Mouse (Mus musculus) CH12.LX (cell line): ENCODE data around the gene Cdkn1b. TPM values are rescaled to one million over a fixed set of nuclear protein-coding genes. Genes with fewer than 3 reads are reported as not detected.

Experiments used
- DNase-seq: peaks from one replicate; pipeline ENCODE4 v3.0.0-alpha.2; 2013; ENCODE audit errors: extremely low read depth
- H3K27ac ChIP-seq: 2 replicates; pipeline ENCODE4 v1.5.1; 2012; ENCODE audit warnings: low read depth, mild to moderate bottlenecking, control low read depth, moderate library complexity; ENCODE audit not compliant: insufficient read depth
- H3K27me3 ChIP-seq: replicated peaks from 2 replicates; pipeline ENCODE3; 2012; ENCODE audit warnings: inconsistent platforms
- H3K36me3 ChIP-seq, 2 experiments: replicated peaks in 1 of 2; 2 replicates each; pipeline versions ENCODE3 to v1.6.1; 2012; ENCODE audit warnings: inconsistent platforms in 1 of 2, low read length in 1 of 2, mild to moderate bottlenecking in 1 of 2, mixed read lengths in 1 of 2, moderate library complexity in 1 of 2; ENCODE audit not compliant: control insufficient read depth in 1 of 2, insufficient read depth in 1 of 2
- H3K4me1 ChIP-seq, 2 experiments: 2 replicates each; pipeline ENCODE4 v1.6.1; 2012; ENCODE audit warnings: inconsistent platforms in 1 of 2, moderate library complexity in 1 of 2; ENCODE audit not compliant: insufficient read depth in 2 of 2, control insufficient read depth in 1 of 2
- H3K4me2 ChIP-seq: 2 replicates; pipeline ENCODE4 v1.6.1; 2012; ENCODE audit warnings: low read depth, mild to moderate bottlenecking, control low read depth; ENCODE audit not compliant: poor library complexity, insufficient read depth, severe bottlenecking
- H3K4me3 ChIP-seq, 3 experiments: fragments of 150-350 bp in 1 of 3; sonication (generic) in 1 of 3; replicated peaks in 1 of 3; 2 replicates each; pipeline versions ENCODE3 to v1.5.1; 2011 to 2012; ENCODE audit warnings: low read depth in 2 of 3, low read length in 2 of 3, mild to moderate bottlenecking in 2 of 3, moderate library complexity in 2 of 3, control low read depth in 1 of 3, improper control_type of control experiment in 1 of 3, inconsistent platforms in 1 of 3, mixed read lengths in 1 of 3; ENCODE audit not compliant: poor library complexity in 1 of 3
- H3K79me2 ChIP-seq: replicated peaks from 2 replicates; pipeline ENCODE4 v1.6.1; 2012; ENCODE audit warnings: mild to moderate bottlenecking, moderate library complexity; ENCODE audit not compliant: control insufficient read depth, poor library complexity, insufficient read depth, severe bottlenecking; ENCODE audit errors: extremely low read depth
- H3K9ac ChIP-seq: 2 replicates; pipeline ENCODE4 v1.6.1; 2012; ENCODE audit warnings: low read depth, mild to moderate bottlenecking, control low read depth, moderate library complexity; ENCODE audit not compliant: insufficient read depth
- H3K9me3 ChIP-seq: replicated peaks from 2 replicates; pipeline ENCODE3; 2012; ENCODE audit warnings: low read length, inconsistent platforms, mixed read lengths
- CTCF ChIP-seq, 2 experiments: IDR thresholded peaks in 1 of 2; conservative IDR thresholded peaks in 1 of 2; 2 replicates each; pipeline ENCODE4 v1.5.1; 2011 to 2012; ENCODE audit warnings: low read depth in 2 of 2, low read length in 2 of 2, improper control_type of control experiment in 1 of 2, inconsistent platforms in 1 of 2, mild to moderate bottlenecking in 1 of 2, moderate library complexity in 1 of 2
- HCFC1 ChIP-seq: IDR thresholded peaks from 2 replicates; pipeline ENCODE4 v1.6.1; 2012; ENCODE audit warnings: low read depth, mild to moderate bottlenecking, inconsistent platforms, low read length, improper control_type of control experiment
- JUN ChIP-seq: IDR thresholded peaks from 2 replicates; pipeline ENCODE4 v1.6.1; 2011; ENCODE audit warnings: low read depth, mild to moderate bottlenecking, low read length, improper control_type of control experiment, moderate library complexity; ENCODE audit not compliant: insufficient read depth
- JUND ChIP-seq: conservative IDR thresholded peaks from 2 replicates; pipeline ENCODE4 v1.6.1; 2011; ENCODE audit warnings: low read depth, low read length, improper control_type of control experiment
- KAT2A ChIP-seq: IDR thresholded peaks from 2 replicates; pipeline ENCODE4 v1.6.1; 2012; ENCODE audit warnings: low read length, improper control_type of control experiment, inconsistent platforms; ENCODE audit not compliant: insufficient replicate concordance
- MAFK ChIP-seq: IDR thresholded peaks from 2 replicates; pipeline ENCODE4 v1.6.1; 2011; ENCODE audit warnings: low read length, improper control_type of control experiment; ENCODE audit not compliant: insufficient replicate concordance
- MAX ChIP-seq: IDR thresholded peaks from 2 replicates; pipeline ENCODE4 v1.6.1; 2011; ENCODE audit warnings: low read length, improper control_type of control experiment
- MXI1 ChIP-seq: IDR thresholded peaks from 2 replicates; pipeline ENCODE4 v1.6.1; 2011; ENCODE audit warnings: mild to moderate bottlenecking, low read depth, low read length, improper control_type of control experiment
- NRF1 ChIP-seq: IDR thresholded peaks from 2 replicates; pipeline ENCODE4 v1.6.1; 2014; ENCODE audit warnings: low read depth, mild to moderate bottlenecking, inconsistent platforms, low read length, improper control_type of control experiment, moderate library complexity
- PAX5 ChIP-seq: IDR thresholded peaks from 2 replicates; pipeline ENCODE4 v1.6.1; 2012; ENCODE audit warnings: low read length, inconsistent platforms, mixed read lengths
- RAD21 ChIP-seq: IDR thresholded peaks from 2 replicates; pipeline ENCODE4 v1.6.1; 2011; ENCODE audit warnings: low read depth, mild to moderate bottlenecking, low read length, improper control_type of control experiment, moderate library complexity
- RCOR1 ChIP-seq: conservative IDR thresholded peaks from 2 replicates; pipeline ENCODE4 v1.6.1; 2012; ENCODE audit warnings: low read depth, mild to moderate bottlenecking, inconsistent platforms, low read length, improper control_type of control experiment
- SIN3A ChIP-seq: IDR thresholded peaks from 2 replicates; pipeline ENCODE4 v1.6.1; 2012; ENCODE audit warnings: low read length, improper control_type of control experiment, inconsistent platforms
- TBP ChIP-seq: conservative IDR thresholded peaks from 2 replicates; pipeline ENCODE4 v1.6.1; 2011; ENCODE audit warnings: low read depth, low read length, improper control_type of control experiment
- UBTF ChIP-seq: IDR thresholded peaks from 2 replicates; pipeline ENCODE4 v1.6.1; 2012; ENCODE audit warnings: low read depth, mild to moderate bottlenecking, inconsistent platforms, low read length, improper control_type of control experiment, moderate library complexity
- USF2 ChIP-seq: conservative IDR thresholded peaks from 2 replicates; pipeline ENCODE4 v1.6.1; 2011; ENCODE audit warnings: low read depth, low read length, improper control_type of control experiment
- ZC3H11A ChIP-seq: IDR thresholded peaks from 2 replicates; pipeline ENCODE4 v1.6.1; 2012; ENCODE audit warnings: low read depth, mild to moderate bottlenecking, inconsistent platforms, low read length, improper control_type of control experiment
- ZKSCAN1 ChIP-seq: IDR thresholded peaks from 2 replicates; pipeline ENCODE4 v1.6.1; 2012; ENCODE audit warnings: low read depth, inconsistent platforms, low read length, improper control_type of control experiment, borderline replicate concordance
- dilution Hi-C: fragments of 300-500 bp; cut with MboI; formaldehyde crosslinking; loops from 2 replicates; pipeline ENCODE4 v1.14.3; 2020; ENCODE audit warnings: low sequenced_read_pairs; ENCODE audit not compliant: extremely low pct_unique_long_range_greater_than_20kb, extremely low pct_ligation_motif_present
- in situ Hi-C: fragments of 300-500 bp; cut with MboI; formaldehyde crosslinking; loops from 3 replicates; pipeline ENCODE4 v1.14.3; 2019; ENCODE audit warnings: low sequenced_read_pairs, low pct_ligation_motif_present, low pct_unique_long_range_greater_than_20kb, mixed read lengths
- polyA plus RNA-seq: library from polyadenylated mRNA; unstranded; fragments of >175 nt; gene quantifications from 2 replicates; pipeline ENCODE4 v1.2.1, GENCODE M21; 2012; ENCODE audit warnings: low read depth; ENCODE audit not compliant: insufficient read length
- total RNA-seq, 2 experiments: library from RNA; depleted of rRNA; stranded (reverse); fragments of 300-350 nt in 1 of 2; fragments of >200 nt in 1 of 2; gene quantifications; 2 replicates each; pipeline ENCODE4 v1.2.3; 2012 to 2014

The Cdkn1b gene
- total and polyA plus RNA-seq, 3 experiments: 19.2 to 23.5 (median 20.9) TPM

DNA sequence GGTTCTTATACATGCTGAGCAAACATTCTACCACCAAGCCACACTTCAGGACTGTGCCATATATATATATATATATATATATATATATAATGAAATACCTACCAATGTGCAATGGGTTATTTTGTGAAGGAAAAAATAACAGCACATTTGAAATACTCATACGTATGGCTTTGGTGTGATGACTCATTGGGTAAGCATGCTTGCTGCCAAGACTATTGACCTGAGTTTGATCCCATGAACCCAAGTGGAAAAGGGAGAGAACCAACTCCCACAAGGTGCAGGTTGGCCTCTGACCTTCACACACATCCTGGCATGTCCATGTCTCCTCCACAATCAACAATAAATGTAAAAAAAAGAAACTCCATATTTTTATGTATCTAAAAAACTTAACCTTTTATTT, 48.1 kb downstream of the Cdkn1b start:
- no peak overlapping the region for H3K4me2 ChIP-seq
- peaks cover 0 to 6% of the 10 kb centered on the region in 2 experiments; a peak in 2 of 4 replicates for H3K4me1 ChIP-seq
- H3K27me3 ChIP-seq: no peaks in the 10 kb centered on the region
- no peak overlapping the region for H3K4me3 ChIP-seq
- no peaks in the 10 kb centered on the region for H3K79me2 ChIP-seq
- no peak for TF ChIP-seq NRF1
- no peak for TF ChIP-seq UBTF
- TF ChIP-seq MXI1: no peak
- no peak for TF ChIP-seq TBP
- no peak for TF ChIP-seq JUND
- TF ChIP-seq RCOR1: no peak
- TF ChIP-seq HCFC1: no peak
- no peak for TF ChIP-seq ZKSCAN1
- TF ChIP-seq, all 38 proteins: peak for 0
- DNase-seq: no peak
- in situ Hi-C loops: no loop called here
- dilution Hi-C loops: no loop called here
- H3K9me3 ChIP-seq: peaks cover 7% of the 10 kb centered on the region
- peaks cover 0 to 4% of the 10 kb centered on the region in 2 experiments for H3K36me3 ChIP-seq
- no peak overlapping the region for H3K9ac ChIP-seq
- no peak overlapping the region for H3K27ac ChIP-seq

DNA sequence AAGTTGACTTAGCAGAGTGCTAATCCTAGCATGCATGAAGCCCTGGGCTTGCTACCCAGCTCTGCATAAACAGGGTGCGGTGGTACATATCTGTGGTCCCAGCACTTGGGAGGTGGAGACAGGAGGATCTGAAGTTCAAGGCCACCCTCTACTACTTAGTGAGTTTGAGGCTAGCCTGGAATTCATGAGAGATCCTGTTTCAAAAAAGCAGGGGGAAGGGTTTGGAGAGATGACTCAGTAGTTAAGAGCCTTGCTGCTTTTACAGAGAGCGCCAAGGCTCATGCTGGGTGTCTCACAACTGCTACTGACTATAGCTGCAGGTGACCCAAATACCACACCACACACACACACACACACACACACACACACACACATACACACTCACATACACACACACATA, 49.3 kb downstream of the Cdkn1b start:
- Histone ChIP-seq H3K4me2 (no peak overlapping the region), H3K36me3 (peaks cover 0 to 4% of the 10 kb centered on the region in 2 experiments), H3K9me3 (peaks cover 7% of the 10 kb centered on the region), H3K4me3 (no peak overlapping the region), H3K4me1 (peaks cover 0 to 6% of the 10 kb centered on the region in 2 experiments; a peak in 2 of 4 replicates), H3K9ac (no peak overlapping the region)
- in situ Hi-C loops: no loop called here
- TF ChIP-seq ZC3H11A (no peak), JUN (no peak), UBTF (no peak), MAX (no peak), USF2 (no peak), MAFK (no peak), CTCF (conservative IDR thresholded peaks at IDR 0.05 in 1 of 2, IDR thresholded peaks at IDR 0.05 in 1 of 2; ENCODE audit: low read depth in 2 of 2, low read length in 2 of 2) (no peak), RAD21 (no peak), PAX5 (no peak), JUND (no peak), SIN3A (no peak), KAT2A (no peak)
- TF ChIP-seq, all 38 proteins: peak for 0
- H3K27me3 ChIP-seq: no peaks in the 10 kb centered on the region
- no peak for DNase-seq
- H3K27ac ChIP-seq: no peak overlapping the region
- dilution Hi-C loops: no loop called here
- no peaks in the 10 kb centered on the region for H3K79me2 ChIP-seq
